Mouse (Mus musculus) hindbrain, embryonic 14.5 days (tissue): Measurements from ENCODE around the gene Zfp423. TPM values are rescaled to one million over a fixed set of nuclear protein-coding genes. Genes with fewer than 3 reads are reported as not detected.

Experiments used
- ATAC-seq: fragments of 200-750 bp; cut with Nextera tagmentation; 2 replicates; pipeline ENCODE4 v1.8.0; 2017; ENCODE audit warnings: moderate number of reproducible peaks, mild to moderate bottlenecking, moderate TSS enrichment, moderate library complexity; ENCODE audit not compliant: low FRiP score
- DNase-seq: peaks from one replicate; pipeline ENCODE4 v3.0.0-alpha.2; 2015; ENCODE audit warnings: low spot score
- H3K27ac ChIP-seq: fragments of 300-500 bp; sonication (generic); 2 replicates; pipeline ENCODE4 v1.5.1; 2014; ENCODE audit warnings: mild to moderate bottlenecking, moderate library complexity
- H3K27me3 ChIP-seq: fragments of 300-500 bp; sonication (generic); 2 replicates; pipeline ENCODE4 v1.6.1; 2014; ENCODE audit warnings: mild to moderate bottlenecking, low read length, mixed read lengths; ENCODE audit not compliant: control insufficient read depth, insufficient read depth
- H3K36me3 ChIP-seq: fragments of 300-500 bp; sonication (generic); replicated peaks from 2 replicates; pipeline ENCODE4 v1.6.1; 2014; ENCODE audit not compliant: control insufficient read depth, insufficient read depth
- H3K4me1 ChIP-seq: fragments of 300-500 bp; sonication (generic); replicated peaks from 2 replicates; pipeline ENCODE4 v1.6.1; 2014; ENCODE audit warnings: antibody characterized with exemption, low read length, mixed read lengths; ENCODE audit not compliant: control insufficient read depth, insufficient read depth
- H3K4me2 ChIP-seq: fragments of 300-500 bp; sonication (generic); replicated peaks from 2 replicates; pipeline ENCODE4 v1.6.1; 2014; ENCODE audit warnings: mild to moderate bottlenecking, moderate library complexity
- H3K4me3 ChIP-seq: fragments of 300-500 bp; sonication (generic); replicated peaks from 2 replicates; pipeline ENCODE4 v1.5.1; 2014; ENCODE audit warnings: mild to moderate bottlenecking, low read length
- H3K9ac ChIP-seq: fragments of 300-500 bp; sonication (generic); 2 replicates; pipeline ENCODE4 v1.6.1; 2014
- H3K9me3 ChIP-seq: fragments of 300-500 bp; sonication (generic); 2 replicates; pipeline ENCODE4 v1.6.1; 2016; ENCODE audit warnings: low read length; ENCODE audit not compliant: control insufficient read depth
- WGBS: fragments of 180-500 bp; shearing (Covaris S2); extraction: QIAGEN DNeasy Blood & Tissue Kit; methylation state at CpG from one replicate; pipeline ENCODE4 v1.1.7; 2014; 5-methylcytosine and 5-hydroxymethylcytosine counted together
- polyA plus RNA-seq: library from polyadenylated mRNA; unstranded; fragments of >200 nt; fragmentation: Nextera tagmentation; extraction: Ambion mirVana; gene quantifications from 2 replicates; pipeline ENCODE4 v1.2.1, GENCODE M21; 2014

Zfp423 gene
- polyA plus RNA-seq, 1 experiment from 2014 or later = 42.3 TPM

- H3K4me1 ChIP-seq = peaks cover 70% of the 10 kb centered on the region
- ATAC-seq (no peak), DNase-seq (no peak)
- H3K4me2 ChIP-seq = peak overlapping the region; percentile 26
- H3K9me3 ChIP-seq = no peaks in the 10 kb centered on the region
- no peaks in the 10 kb centered on the region for H3K27me3 ChIP-seq
- no peak overlapping the region for H3K4me3 ChIP-seq
- peak overlapping the region; percentile 39 for H3K9ac ChIP-seq
- 31% methylated on average over 27 of the region's 27 CpGs for WGBS
- H3K27ac ChIP-seq = peak overlapping the region; percentile 76
- H3K36me3 ChIP-seq = no peaks in the 10 kb centered on the region
Measured at GRCm38 (mm10) chr8:87719137-87719815, 240.1 kb downstream of the Zfp423 start.

- 0 out of 2 replicates have a peak overlapping the region, but pooled peaks have one; percentile 6 for H3K27ac ChIP-seq
Measured at GRCm38 (mm10) chr8:87717445-87717844, 241.9 kb downstream of the Zfp423 start.

GRCm38 (mm10) chr8:87716726-87717248, 242.6 kb downstream of the Zfp423 start:
- Histone ChIP-seq H3K4me2 (peak overlapping the region; percentile 37), H3K4me1 (peaks cover 66% of the 10 kb centered on the region), H3K4me3 (no peak overlapping the region), H3K9me3 (no peaks in the 10 kb centered on the region), H3K36me3 (no peaks in the 10 kb centered on the region), H3K27ac (peak overlapping the region; percentile 79), H3K9ac (peak overlapping the region; percentile 18; the same call in 1 of the 2 replicates), H3K27me3 (no peaks in the 10 kb centered on the region)
- DNase-seq (no peak), ATAC-seq (no peak)
- 21% methylated on average over 9 of the region's 9 CpGs for WGBS

More at GRCm38 (mm10) chr8:87717445-87717844, 241.9 kb downstream of the Zfp423 start:
- Histone ChIP-seq H3K4me1 (peaks cover 63% of the 10 kb centered on the region), H3K4me3 (no peak overlapping the region), H3K27me3 (no peaks in the 10 kb centered on the region), H3K4me2 (no peak overlapping the region), H3K36me3 (no peaks in the 10 kb centered on the region), H3K9me3 (no peaks in the 10 kb centered on the region), H3K9ac (no peak overlapping the region)
- WGBS = 57% methylated on average over 5 of the region's 5 CpGs
- no peak for ATAC-seq
- DNase-seq = no peak

GRCm38 (mm10) chr8:87715731-87716682, 243.4 kb downstream of the Zfp423 start:
- no peaks in the 10 kb centered on the region for H3K9me3 ChIP-seq
- H3K36me3 ChIP-seq = no peaks in the 10 kb centered on the region
- ATAC-seq = peak; percentile 52
- no peak overlapping the region for H3K4me3 ChIP-seq
- peak; percentile 93 for DNase-seq
- peak overlapping the region; percentile 18; the same call in 1 of the 2 replicates for H3K9ac ChIP-seq
- H3K4me1 ChIP-seq = peaks cover 64% of the 10 kb centered on the region
- H3K27me3 ChIP-seq = no peaks in the 10 kb centered on the region
- H3K27ac ChIP-seq = peak overlapping the region; percentile 79
- peak overlapping the region; percentile 37 for H3K4me2 ChIP-seq
- 8% methylated on average over 24 of the region's 24 CpGs for WGBS

- no peak for DNase-seq
- no peak overlapping the region for H3K27ac ChIP-seq
- H3K4me1 ChIP-seq = peaks cover 51% of the 10 kb centered on the region
- ATAC-seq = no peak
- no peaks in the 10 kb centered on the region for H3K36me3 ChIP-seq
- WGBS = 58% methylated on average over 2 of the region's 3 CpGs
- H3K4me2 ChIP-seq = no peak overlapping the region
- H3K9me3 ChIP-seq = no peaks in the 10 kb centered on the region
- H3K27me3 ChIP-seq = no peaks in the 10 kb centered on the region
- no peak overlapping the region for H3K4me3 ChIP-seq
- H3K9ac ChIP-seq = no peak overlapping the region
Measured at GRCm38 (mm10) chr8:87713946-87714345, 245.4 kb downstream of the Zfp423 start.

- peak overlapping the region; percentile 39 for H3K9ac ChIP-seq
- no peak overlapping the region for H3K4me3 ChIP-seq
- no peak for DNase-seq
- peak overlapping the region; percentile 66 for H3K27ac ChIP-seq
- peaks cover 52% of the 10 kb centered on the region for H3K4me1 ChIP-seq
- H3K36me3 ChIP-seq = no peaks in the 10 kb centered on the region
- no peaks in the 10 kb centered on the region for H3K9me3 ChIP-seq
- WGBS = 62% methylated on average over 6 of the region's 6 CpGs
- no peak for ATAC-seq
- no peaks in the 10 kb centered on the region for H3K27me3 ChIP-seq
- no peak overlapping the region for H3K4me2 ChIP-seq
Measured at GRCm38 (mm10) chr8:87711955-87712354, 247.4 kb downstream of the Zfp423 start.

GRCm38 (mm10) chr8:87708127-87708637, 251.2 kb downstream of the Zfp423 start:
- Histone ChIP-seq H3K4me2 (peak overlapping the region; percentile 26), H3K4me3 (no peak overlapping the region), H3K36me3 (no peaks in the 10 kb centered on the region), H3K9ac (peak overlapping the region; percentile 37; the same call in 1 of the 2 replicates), H3K9me3 (no peaks in the 10 kb centered on the region), H3K27me3 (no peaks in the 10 kb centered on the region), H3K4me1 (peaks cover 52% of the 10 kb centered on the region), H3K27ac (peak overlapping the region; percentile 85)
- ATAC-seq = no peak
- WGBS = 7% methylated on average over 11 of the region's 11 CpGs
- DNase-seq = no peak

GRCm38 (mm10) chr8:87707176-87707575, 252.2 kb downstream of the Zfp423 start:
- Histone ChIP-seq H3K9ac (peak overlapping the region; percentile 37; the same call in 1 of the 2 replicates), H3K27ac (peak overlapping the region; percentile 85), H3K36me3 (no peaks in the 10 kb centered on the region), H3K27me3 (no peaks in the 10 kb centered on the region), H3K4me3 (no peak overlapping the region), H3K9me3 (no peaks in the 10 kb centered on the region), H3K4me2 (peak overlapping the region; percentile 26; the same call in 1 of the 2 replicates), H3K4me1 (peaks cover 57% of the 10 kb centered on the region)
- WGBS = 43% methylated on average over 17 of the region's 17 CpGs
- DNase-seq (no peak), ATAC-seq (no peak)

- peaks cover 65% of the 10 kb centered on the region for H3K4me1 ChIP-seq
- no peak for ATAC-seq
- 85% methylated on average over 3 of the region's 3 CpGs for WGBS
Measured at GRCm38 (mm10) chr8:87704756-87705155, 254.6 kb downstream of the Zfp423 start.

More at GRCm38 (mm10) chr8:87704756-87705155, 254.6 kb downstream of the Zfp423 start:
- H3K27ac ChIP-seq = no peak overlapping the region
- H3K9ac ChIP-seq = no peak overlapping the region
- H3K4me2 ChIP-seq = no peak overlapping the region
- H3K4me3 ChIP-seq = no peak overlapping the region
- H3K27me3 ChIP-seq = no peaks in the 10 kb centered on the region
- DNase-seq = no peak
- H3K36me3 ChIP-seq = no peaks in the 10 kb centered on the region
- H3K9me3 ChIP-seq = no peaks in the 10 kb centered on the region
